Mouse (Mus musculus) CH12.LX (cell line): Measurements from ENCODE around the gene Fzd10.

ENCODE experiments used
- CHD2 ChIP-seq: IDR thresholded peaks from 2 replicates; pipeline ENCODE4 v1.6.1; 2011; ENCODE audit warnings: low read length, improper control_type of control experiment
- CTCF ChIP-seq, 2 experiments: IDR thresholded peaks in 1 of 2; conservative IDR thresholded peaks in 1 of 2; 2 replicates each; pipeline ENCODE4 v1.5.1; 2011 to 2012; ENCODE audit warnings: low read depth in 2 of 2, low read length in 2 of 2, improper control_type of control experiment in 1 of 2, inconsistent platforms in 1 of 2, mild to moderate bottlenecking in 1 of 2, moderate library complexity in 1 of 2
- GABPA ChIP-seq: IDR thresholded peaks from 2 replicates; pipeline ENCODE4 v1.6.1; 2012; ENCODE audit warnings: low read depth, low read length, improper control_type of control experiment, inconsistent platforms; ENCODE audit not compliant: insufficient replicate concordance
- NELFE ChIP-seq: IDR thresholded peaks from 2 replicates; pipeline ENCODE4 v1.6.1; 2011; ENCODE audit warnings: low read depth, low read length, improper control_type of control experiment
- POLR2A ChIP-seq: IDR thresholded peaks from 2 replicates; pipeline ENCODE4 v1.6.1; 2011; ENCODE audit warnings: low read depth, mild to moderate bottlenecking, improper control_type of control experiment, low read length
- POLR2AphosphoS2 ChIP-seq: IDR thresholded peaks from 2 replicates; pipeline ENCODE4 v1.6.1; 2011; ENCODE audit warnings: low read depth, low read length, improper control_type of control experiment
- TBP ChIP-seq: conservative IDR thresholded peaks from 2 replicates; pipeline ENCODE4 v1.6.1; 2011; ENCODE audit warnings: low read depth, low read length, improper control_type of control experiment
- USF1 ChIP-seq: IDR thresholded peaks from 2 replicates; pipeline ENCODE4 v1.6.1; 2014; ENCODE audit warnings: low read depth, mild to moderate bottlenecking, inconsistent platforms, low read length, improper control_type of control experiment

DNA sequence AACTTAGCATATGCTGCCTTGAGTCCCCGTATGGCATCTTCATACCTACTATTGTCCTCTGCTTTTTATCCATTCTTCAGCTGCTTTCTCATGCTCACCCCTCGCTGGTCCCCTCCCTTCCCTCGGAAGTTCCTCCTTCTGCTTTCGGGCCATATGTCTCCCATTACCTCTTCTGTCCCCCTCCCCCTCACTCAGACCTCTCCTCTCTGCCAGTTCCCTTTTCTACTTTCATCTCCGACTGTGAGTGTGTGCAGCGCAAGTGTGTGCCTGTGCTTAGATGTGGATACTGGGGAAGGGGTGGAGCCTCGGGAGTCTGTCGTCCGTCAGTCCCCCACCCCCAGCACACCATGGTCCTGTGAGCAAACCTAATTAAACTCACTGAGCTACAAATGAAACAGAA lies 17.0 kb downstream of the Fzd10 start:
- TF ChIP-seq GABPA (no peak), CHD2 (no peak), POLR2AphosphoS2 (no peak), TBP (no peak), POLR2A (no peak), CTCF (conservative IDR thresholded peaks at IDR 0.05 in 1 of 2, IDR thresholded peaks at IDR 0.05 in 1 of 2; ENCODE audit: low read depth in 2 of 2, low read length in 2 of 2) (no peak), NELFE (no peak), USF1 (no peak)
